Mouse (Mus musculus) urinary bladder, postnatal 10 days (tissue): ENCODE results near the gene Anks1.
"Not testable (repeated sequence)": the region's sequence is repeated elsewhere in the genome, so short reads cannot be mapped to it uniquely, and the experiment has no call there.

Experiments
- DNase-seq: peaks from one replicate; pipeline ENCODE4 v3.0.0; 2022; ENCODE audit warnings: low spot score

The Anks1 gene

GRCm38 (mm10) chr17:27931826-27932225 is 22.7 kb downstream of the Anks1 start:
- no peak for DNase-seq

GRCm38 (mm10) chr17:27934136-27934910 is 25.2 kb downstream of the Anks1 start:
- DNase-seq = no peak

GRCm38 (mm10) chr17:27935091-27935490 is 26.0 kb downstream of the Anks1 start:
- DNase-seq = no peak

GRCm38 (mm10) chr17:27937054-27937615 is 28.0 kb downstream of the Anks1 start:
- DNase-seq = no peak

GRCm38 (mm10) chr17:27938121-27938754 is 29.1 kb downstream of the Anks1 start:
- DNase-seq = no peak

- DNase-seq = no peak
These were observed 29.9 kb downstream of the Anks1 start for GRCm38 (mm10) chr17:27939028-27939427.

- no peak for DNase-seq
These were observed 31.2 kb downstream of the Anks1 start for GRCm38 (mm10) chr17:27940352-27940751.

- DNase-seq = no peak
These were observed 32.1 kb downstream of the Anks1 start for GRCm38 (mm10) chr17:27941178-27941577.

- DNase-seq = no peak
These were observed 32.6 kb downstream of the Anks1 start for GRCm38 (mm10) chr17:27941698-27942097.

GRCm38 (mm10) chr17:27942131-27942530 is 33.0 kb downstream of the Anks1 start:
- DNase-seq = no peak

- no peak for DNase-seq
These were observed 36.6 kb downstream of the Anks1 start for GRCm38 (mm10) chr17:27945546-27946216.

- DNase-seq = no peak
These were observed 37.3 kb downstream of the Anks1 start for GRCm38 (mm10) chr17:27946371-27946770.

GRCm38 (mm10) chr17:27947155-27947554 is 38.0 kb downstream of the Anks1 start:
- DNase-seq = no peak

- no peak for DNase-seq
These were observed 44.0 kb downstream of the Anks1 start for GRCm38 (mm10) chr17:27953136-27953535.

- no peak for DNase-seq
These were observed 45.7 kb downstream of the Anks1 start for GRCm38 (mm10) chr17:27954629-27955402.

- no peak for DNase-seq
These were observed 48.5 kb downstream of the Anks1 start for GRCm38 (mm10) chr17:27957649-27958048.

GRCm38 (mm10) chr17:27960128-27961111 is 51.3 kb downstream of the Anks1 start:
- no peak for DNase-seq

GRCm38 (mm10) chr17:27963120-27963519 is 54.0 kb downstream of the Anks1 start:
- not testable (repeated sequence) for DNase-seq

GRCm38 (mm10) chr17:27964607-27965006 is 55.5 kb downstream of the Anks1 start:
- no peak for DNase-seq

- no peak for DNase-seq
These were observed 56.2 kb downstream of the Anks1 start for GRCm38 (mm10) chr17:27965292-27965691.

GRCm38 (mm10) chr17:27966056-27966455 is 57.0 kb downstream of the Anks1 start:
- no peak for DNase-seq
